Mouse (Mus musculus): Measurements from ENCODE around the gene Lyve1. TPM values are rescaled to one million over a fixed set of nuclear protein-coding genes. Genes with fewer than 3 reads are reported as not detected.
"Not testable (repeated sequence)": the region's sequence is repeated elsewhere in the genome, so short reads cannot be mapped to it uniquely, and the experiment has no call there.

The Lyve1 gene
- polyA plus RNA-seq (2014; fragmentation: Nextera tagmentation; extraction: Ambion mirVana): 5.7 and 6.7 TPM in 2 replicates

GRCm38 (mm10) chr7:110862751-110863289, at the start of gene Lyve1:
Lyve1 (minus strand) TSS chr7:110863239.
- ATAC-seq: no peak
- no peak within 1 kb of the TSS for H3K27ac ChIP-seq (ENCODE audit: low read depth, low read length)
- no peaks in the 10 kb centered on the region for H3K36me3 ChIP-seq (ENCODE audit: control insufficient read depth, insufficient read depth, low read length)
- H3K9ac ChIP-seq (ENCODE audit: low read length): no peak within 1 kb of the TSS
- H3K4me3 ChIP-seq (ENCODE audit: low read depth, low read length): no peak within 1 kb of the TSS
- no peaks in the 10 kb centered on the region for H3K4me1 ChIP-seq (ENCODE audit: control insufficient read depth, insufficient read depth, low read length)
- no peak within 1 kb of the TSS for H3K4me2 ChIP-seq (ENCODE audit: low read length)
- DNase-seq (ENCODE audit: low spot score): no peak
- no peaks in the 10 kb centered on the region; the same call in 1 of the 2 replicates for H3K9me3 ChIP-seq (replicated peaks; ENCODE audit: control insufficient read depth, low read length)
- 82% methylated on average over 12 of the region's 12 CpGs for WGBS
- no peaks in the 10 kb centered on the region for H3K27me3 ChIP-seq (replicated peaks; ENCODE audit: control insufficient read depth, insufficient read depth, low read length)

- no peak for ATAC-seq
- H3K4me2 ChIP-seq (ENCODE audit: low read length): no peak overlapping the region
- H3K4me1 ChIP-seq (ENCODE audit: control insufficient read depth, insufficient read depth, low read length): no peaks in the 10 kb centered on the region
- no peaks in the 10 kb centered on the region for H3K9me3 ChIP-seq (replicated peaks; ENCODE audit: control insufficient read depth, low read length)
- no peak overlapping the region for H3K9ac ChIP-seq (ENCODE audit: low read length)
- no peaks in the 10 kb centered on the region for H3K36me3 ChIP-seq (ENCODE audit: control insufficient read depth, insufficient read depth, low read length)
- 77% methylated on average over 8 of the region's 8 CpGs for WGBS
- no peak overlapping the region for H3K4me3 ChIP-seq (ENCODE audit: low read depth, low read length)
- H3K27ac ChIP-seq (ENCODE audit: low read depth, low read length): no peak overlapping the region
- H3K27me3 ChIP-seq (replicated peaks; ENCODE audit: control insufficient read depth, insufficient read depth, low read length): no peaks in the 10 kb centered on the region
- DNase-seq (ENCODE audit: low spot score): no peak
Measured at GRCm38 (mm10) chr7:110908209-110909144, 45.4 kb upstream of the Lyve1 start.

DNA sequence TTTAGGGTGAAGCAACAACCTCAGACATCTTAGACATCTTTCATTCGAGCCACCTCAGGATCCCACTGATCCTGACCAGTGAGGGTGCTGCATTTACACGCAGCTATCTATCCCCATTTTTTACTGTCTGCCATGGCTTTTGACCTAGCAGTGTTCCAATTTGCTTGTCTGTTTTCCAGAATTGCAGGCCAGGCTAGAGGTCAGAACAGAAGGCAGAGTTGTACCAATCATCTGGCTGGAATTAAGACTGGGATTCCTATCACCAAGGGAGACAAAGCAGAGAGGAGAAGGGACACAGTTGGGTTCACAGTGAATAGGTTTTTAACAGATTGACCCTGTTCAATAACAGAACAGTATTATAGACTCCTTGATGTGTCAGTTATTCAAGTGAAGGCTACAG, 43.5 kb upstream of the Lyve1 start:
- Histone ChIP-seq H3K27ac (ENCODE audit: low read depth, low read length) (no peak overlapping the region), H3K4me1 (ENCODE audit: control insufficient read depth, insufficient read depth, low read length) (no peaks in the 10 kb centered on the region), H3K9me3 (replicated peaks; ENCODE audit: control insufficient read depth, low read length) (no peaks in the 10 kb centered on the region), H3K9ac (ENCODE audit: low read length) (no peak overlapping the region), H3K27me3 (replicated peaks; ENCODE audit: control insufficient read depth, insufficient read depth, low read length) (no peaks in the 10 kb centered on the region), H3K4me2 (ENCODE audit: low read length) (no peak overlapping the region), H3K36me3 (ENCODE audit: control insufficient read depth, insufficient read depth, low read length) (no peaks in the 10 kb centered on the region), H3K4me3 (ENCODE audit: low read depth, low read length) (no peak overlapping the region)
- no peak for ATAC-seq
- no peak for DNase-seq (ENCODE audit: low spot score)
- 84% methylated on average over 2 of the region's 2 CpGs for WGBS

DNA sequence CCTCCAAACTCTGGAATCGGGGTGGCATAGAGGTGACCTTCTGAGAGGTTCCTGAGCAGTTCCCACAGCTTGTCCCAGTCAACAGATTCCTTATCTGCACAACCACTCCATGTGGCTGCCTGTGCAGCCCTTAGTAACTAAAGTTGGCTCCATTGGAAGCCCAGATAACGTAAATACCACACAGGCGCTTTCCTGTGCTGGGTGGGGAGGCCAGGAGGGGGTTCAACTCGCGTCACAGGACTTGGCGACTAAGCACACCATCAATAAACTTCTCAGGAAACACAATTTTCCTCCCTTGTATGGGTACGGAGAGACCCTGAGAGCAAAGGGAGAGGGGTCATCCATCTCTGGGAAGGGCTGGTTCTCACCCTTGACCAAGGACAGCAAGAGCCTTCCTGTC, 40.2 kb upstream of the Lyve1 start:
- Histone ChIP-seq H3K9me3 (replicated peaks; ENCODE audit: control insufficient read depth, low read length) (no peaks in the 10 kb centered on the region), H3K4me2 (ENCODE audit: low read length) (no peak overlapping the region), H3K9ac (ENCODE audit: low read length) (no peak overlapping the region), H3K27me3 (replicated peaks; ENCODE audit: control insufficient read depth, insufficient read depth, low read length) (no peaks in the 10 kb centered on the region), H3K36me3 (ENCODE audit: control insufficient read depth, insufficient read depth, low read length) (no peaks in the 10 kb centered on the region), H3K27ac (ENCODE audit: low read depth, low read length) (no peak overlapping the region), H3K4me1 (ENCODE audit: control insufficient read depth, insufficient read depth, low read length) (no peaks in the 10 kb centered on the region), H3K4me3 (ENCODE audit: low read depth, low read length) (no peak overlapping the region)
- ATAC-seq: no peak
- no peak for DNase-seq (ENCODE audit: low spot score)
- 88% methylated on average over 7 of the region's 7 CpGs for WGBS

GRCm38 (mm10) chr7:110897202-110897601, 34.2 kb upstream of the Lyve1 start:
- no peaks in the 10 kb centered on the region for H3K36me3 ChIP-seq (ENCODE audit: control insufficient read depth, insufficient read depth, low read length)

DNA sequence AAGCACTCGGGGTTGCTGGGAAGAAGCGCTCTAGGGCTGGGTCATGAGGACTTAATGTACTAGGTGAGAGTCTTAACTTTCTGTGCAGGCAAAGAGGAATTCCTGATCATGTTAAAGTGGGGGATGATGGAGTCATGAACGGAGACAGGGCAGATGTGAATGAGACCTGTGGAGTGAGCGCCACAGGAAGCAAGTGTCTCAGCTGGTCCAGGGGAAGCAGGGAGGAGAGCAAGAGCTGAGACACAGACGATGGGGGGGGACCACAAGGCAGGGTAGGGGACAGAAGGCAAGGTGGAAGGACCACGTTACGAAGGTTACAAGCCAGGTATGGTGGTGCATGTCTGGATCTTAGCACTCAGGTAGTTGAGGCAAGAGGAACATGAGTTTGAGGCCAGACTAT, 33.4 kb upstream of the Lyve1 start:
- 92% methylated on average over 7 of the region's 7 CpGs for WGBS

More at GRCm38 (mm10) chr7:110897202-110897601, 34.2 kb upstream of the Lyve1 start:
- Histone ChIP-seq H3K27me3 (replicated peaks; ENCODE audit: control insufficient read depth, insufficient read depth, low read length) (no peaks in the 10 kb centered on the region), H3K9ac (ENCODE audit: low read length) (no peak overlapping the region), H3K4me2 (ENCODE audit: low read length) (no peak overlapping the region), H3K4me3 (ENCODE audit: low read depth, low read length) (no peak overlapping the region), H3K4me1 (ENCODE audit: control insufficient read depth, insufficient read depth, low read length) (no peaks in the 10 kb centered on the region), H3K27ac (ENCODE audit: low read depth, low read length) (no peak overlapping the region), H3K9me3 (replicated peaks; ENCODE audit: control insufficient read depth, low read length) (no peaks in the 10 kb centered on the region)
- no peak for ATAC-seq
- no peak for DNase-seq (ENCODE audit: low spot score)
- WGBS: 91% methylated on average over 8 of the region's 8 CpGs

GRCm38 (mm10) chr7:110895772-110896171, 32.7 kb upstream of the Lyve1 start:
- not testable (repeated sequence) for H3K4me2 ChIP-seq (ENCODE audit: low read length); H3K36me3 ChIP-seq (ENCODE audit: control insufficient read depth, insufficient read depth, low read length); H3K9me3 ChIP-seq (replicated peaks; ENCODE audit: control insufficient read depth, low read length); H3K27me3 ChIP-seq (replicated peaks; ENCODE audit: control insufficient read depth, insufficient read depth, low read length); ATAC-seq; H3K9ac ChIP-seq (ENCODE audit: low read length); DNase-seq (ENCODE audit: low spot score); H3K4me3 ChIP-seq (ENCODE audit: low read depth, low read length); H3K4me1 ChIP-seq (ENCODE audit: control insufficient read depth, insufficient read depth, low read length); H3K27ac ChIP-seq (ENCODE audit: low read depth, low read length)
- WGBS: 83% methylated on average over 10 of the region's 10 CpGs

More for the DNA sequence above, 33.4 kb upstream of the Lyve1 start:
- Histone ChIP-seq H3K4me2 (ENCODE audit: low read length) (no peak overlapping the region), H3K36me3 (ENCODE audit: control insufficient read depth, insufficient read depth, low read length) (no peaks in the 10 kb centered on the region), H3K4me3 (ENCODE audit: low read depth, low read length) (no peak overlapping the region), H3K27ac (ENCODE audit: low read depth, low read length) (no peak overlapping the region), H3K9me3 (replicated peaks; ENCODE audit: control insufficient read depth, low read length) (no peaks in the 10 kb centered on the region), H3K4me1 (ENCODE audit: control insufficient read depth, insufficient read depth, low read length) (no peaks in the 10 kb centered on the region), H3K9ac (ENCODE audit: low read length) (no peak overlapping the region), H3K27me3 (replicated peaks; ENCODE audit: control insufficient read depth, insufficient read depth, low read length) (no peaks in the 10 kb centered on the region)
- DNase-seq (ENCODE audit: low spot score): no peak
- no peak for ATAC-seq

- WGBS: 86% methylated on average over 9 of the region's 9 CpGs
- Histone ChIP-seq H3K36me3 (ENCODE audit: control insufficient read depth, insufficient read depth, low read length) (no peaks in the 10 kb centered on the region), H3K4me3 (ENCODE audit: low read depth, low read length) (no peak overlapping the region), H3K9ac (ENCODE audit: low read length) (no peak overlapping the region), H3K27ac (ENCODE audit: low read depth, low read length) (no peak overlapping the region), H3K27me3 (replicated peaks; ENCODE audit: control insufficient read depth, insufficient read depth, low read length) (no peaks in the 10 kb centered on the region), H3K9me3 (replicated peaks; ENCODE audit: control insufficient read depth, low read length) (no peaks in the 10 kb centered on the region), H3K4me1 (ENCODE audit: control insufficient read depth, insufficient read depth, low read length) (no peaks in the 10 kb centered on the region), H3K4me2 (ENCODE audit: low read length) (no peak overlapping the region)
- ATAC-seq: no peak
- DNase-seq (ENCODE audit: low spot score): no peak
Measured at GRCm38 (mm10) chr7:110894673-110895072, 31.6 kb upstream of the Lyve1 start.
